Mouse (Mus musculus): ENCODE results near the gene Olfr933. TPM values are rescaled to one million over a fixed set of nuclear protein-coding genes. Genes with fewer than 3 reads are reported as not detected.

The Olfr933 gene
- polyA plus RNA-seq (2017; shearing (Covaris generic)): not detected

DNA sequence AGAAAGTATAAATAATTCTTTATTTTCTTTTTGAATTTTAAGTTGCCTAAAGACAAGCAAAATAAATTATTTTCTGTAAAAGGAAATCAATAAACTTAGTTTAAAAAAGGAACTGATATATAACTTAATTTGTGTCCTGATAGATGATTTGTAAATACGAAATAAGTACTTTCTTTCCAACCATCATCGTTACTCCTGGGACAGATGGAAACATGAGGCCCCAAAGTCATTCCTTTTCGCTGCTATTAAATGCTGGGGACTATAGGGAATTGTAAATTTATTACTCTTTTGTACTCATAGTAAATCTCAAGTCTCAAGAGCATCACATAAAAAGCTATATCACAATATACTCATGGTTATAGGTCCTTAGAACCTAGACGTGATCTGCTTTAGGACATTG, at the start of gene Olfr933:
Gene Olfr933, plus strand, starts transcription at position 301 of the 400 bp plus-strand sequence.

DNA sequence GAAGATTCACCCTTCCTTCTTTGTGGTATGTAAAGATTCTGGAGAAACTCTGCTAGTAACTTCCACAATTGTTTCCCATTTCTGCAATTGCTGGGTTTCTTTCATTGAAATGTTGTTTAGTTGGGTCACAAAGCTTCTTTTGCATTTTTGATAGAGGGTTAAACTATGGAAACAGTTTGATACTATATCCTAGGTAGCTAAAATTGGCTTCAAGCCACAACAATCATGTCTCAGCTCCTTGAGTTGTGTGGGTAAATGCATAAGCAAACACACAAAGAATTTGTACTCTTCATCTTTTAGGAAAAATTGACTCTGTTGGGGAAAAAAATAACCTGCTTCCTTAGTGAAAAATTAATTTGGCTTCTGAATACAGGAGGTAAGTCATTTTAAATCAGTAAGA, 42.6 kb upstream of the Olfr933 start, which contains the start of gene Olfr930:
Gene Olfr930, plus strand, starts transcription at position 301 of the 400 bp plus-strand sequence.

DNA sequence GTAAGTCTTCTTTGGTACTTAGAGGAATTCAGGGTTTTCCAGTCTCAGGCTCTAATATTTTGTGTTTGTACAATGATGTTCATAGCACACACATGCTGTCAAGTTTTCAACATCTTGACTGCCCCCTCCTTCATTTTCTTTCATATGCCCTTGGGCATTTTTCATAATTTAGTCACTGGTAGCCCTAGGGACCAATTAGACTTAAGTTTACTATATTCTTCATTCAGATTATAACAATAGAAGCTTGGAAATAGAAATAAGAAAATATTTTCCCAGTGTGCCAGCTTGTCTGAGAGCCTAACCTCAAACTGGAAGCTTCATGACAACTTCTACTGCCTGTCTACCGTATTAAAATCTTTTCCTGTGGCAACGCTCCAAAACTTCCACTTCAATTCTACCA, 16.1 kb downstream of the Olfr933 start, which contains the start of gene Olfr934:
Gene Olfr934, minus strand, starts transcription at position 101 of the 400 bp plus-strand sequence.

DNA sequence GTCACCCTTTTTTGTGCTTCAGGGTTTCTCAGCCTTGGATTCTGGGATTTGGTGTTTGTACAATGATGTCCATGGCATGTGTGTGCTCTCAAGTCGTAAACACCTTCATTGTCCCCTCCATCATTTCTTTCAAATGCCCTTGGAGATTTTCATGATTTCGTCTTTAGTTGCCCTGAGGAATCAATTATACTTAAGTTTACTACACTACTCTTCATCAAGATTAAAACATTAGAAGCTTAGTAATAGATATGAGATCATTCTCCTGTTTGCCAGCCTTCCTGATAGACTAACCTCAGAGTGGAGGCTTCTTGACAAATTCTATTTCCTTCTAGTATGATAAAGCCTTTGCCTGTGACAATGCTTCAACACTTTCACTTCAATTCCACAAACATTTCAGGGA, 27.5 kb downstream of the Olfr933 start, which contains the start of gene Olfr935:
Gene Olfr935, minus strand, starts transcription at position 101 of the 400 bp plus-strand sequence.

DNA sequence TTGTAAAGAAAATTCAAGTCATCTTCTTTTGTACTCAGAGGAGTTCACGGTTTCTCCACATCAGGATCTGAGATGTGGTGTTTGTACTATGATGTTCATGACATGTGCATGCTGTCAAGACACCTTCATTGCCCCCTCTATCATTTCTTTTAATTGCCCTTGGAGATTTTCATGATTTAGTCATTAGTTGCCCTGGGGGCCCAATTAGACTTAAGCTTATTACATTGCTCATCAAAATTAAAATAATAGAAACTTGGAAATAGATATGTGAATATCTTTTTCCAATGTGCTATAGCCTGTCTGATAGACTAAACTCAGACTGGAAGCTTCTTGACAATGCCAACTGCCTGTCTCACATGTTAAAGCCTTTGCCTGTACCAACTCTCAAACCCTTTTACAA, 51.2 kb downstream of the Olfr933 start, which contains the start of gene Olfr146:
Gene Olfr146, minus strand, starts transcription at position 101 of the 400 bp plus-strand sequence.

Other genes starting within 250 kb of the Olfr933 start
- 0.16 TPM for gene Olfr920, start 220.0 kb upstream of the Olfr933 start, polyA plus RNA-seq (2017; shearing (Covaris generic))
- not detected for gene Olfr921, start 199.2 kb upstream of the Olfr933 start, polyA plus RNA-seq (2017; shearing (Covaris generic))
- gene Olfr922, start 157.7 kb upstream of the Olfr933 start, polyA plus RNA-seq (2017; shearing (Covaris generic)): not detected
- gene Olfr923, start 145.8 kb upstream of the Olfr933 start, polyA plus RNA-seq (2017; shearing (Covaris generic)): not detected
- not detected for gene Olfr924, start 127.9 kb upstream of the Olfr933 start, polyA plus RNA-seq (2017; shearing (Covaris generic))
- gene Olfr26, start 117.3 kb upstream of the Olfr933 start, polyA plus RNA-seq (2017; shearing (Covaris generic)): not detected
- not detected for gene Olfr926, start 95.2 kb upstream of the Olfr933 start, polyA plus RNA-seq (2017; shearing (Covaris generic))
- gene Olfr930, start 42.5 kb upstream of the Olfr933 start, polyA plus RNA-seq (2017; shearing (Covaris generic)): not detected
- gene Olfr934, start 16.0 kb downstream of the Olfr933 start, polyA plus RNA-seq (2017; shearing (Covaris generic)): not detected
- gene Olfr935, start 27.4 kb downstream of the Olfr933 start, polyA plus RNA-seq (2017; shearing (Covaris generic)): not detected
- not detected for gene Olfr146, start 51.1 kb downstream of the Olfr933 start, polyA plus RNA-seq (2017; shearing (Covaris generic))
- gene Olfr937, start 92.6 kb downstream of the Olfr933 start, polyA plus RNA-seq (2017; shearing (Covaris generic)): not detected
- not detected for gene Olfr938, start 106.6 kb downstream of the Olfr933 start, polyA plus RNA-seq (2017; shearing (Covaris generic))
- not detected for gene Olfr27, start 155.8 kb downstream of the Olfr933 start, polyA plus RNA-seq (2017; shearing (Covaris generic))
- not detected for gene Olfr943, start 194.0 kb downstream of the Olfr933 start, polyA plus RNA-seq (2017; shearing (Covaris generic))
- gene Olfr944, start 229.6 kb downstream of the Olfr933 start, polyA plus RNA-seq (2017; shearing (Covaris generic)): not detected